Mouse (Mus musculus): Measurements from ENCODE around the gene Nr2c2ap.
A peak's percentile ranks its signal among the peaks of the same experiment; 100 is the strongest.

DNA sequence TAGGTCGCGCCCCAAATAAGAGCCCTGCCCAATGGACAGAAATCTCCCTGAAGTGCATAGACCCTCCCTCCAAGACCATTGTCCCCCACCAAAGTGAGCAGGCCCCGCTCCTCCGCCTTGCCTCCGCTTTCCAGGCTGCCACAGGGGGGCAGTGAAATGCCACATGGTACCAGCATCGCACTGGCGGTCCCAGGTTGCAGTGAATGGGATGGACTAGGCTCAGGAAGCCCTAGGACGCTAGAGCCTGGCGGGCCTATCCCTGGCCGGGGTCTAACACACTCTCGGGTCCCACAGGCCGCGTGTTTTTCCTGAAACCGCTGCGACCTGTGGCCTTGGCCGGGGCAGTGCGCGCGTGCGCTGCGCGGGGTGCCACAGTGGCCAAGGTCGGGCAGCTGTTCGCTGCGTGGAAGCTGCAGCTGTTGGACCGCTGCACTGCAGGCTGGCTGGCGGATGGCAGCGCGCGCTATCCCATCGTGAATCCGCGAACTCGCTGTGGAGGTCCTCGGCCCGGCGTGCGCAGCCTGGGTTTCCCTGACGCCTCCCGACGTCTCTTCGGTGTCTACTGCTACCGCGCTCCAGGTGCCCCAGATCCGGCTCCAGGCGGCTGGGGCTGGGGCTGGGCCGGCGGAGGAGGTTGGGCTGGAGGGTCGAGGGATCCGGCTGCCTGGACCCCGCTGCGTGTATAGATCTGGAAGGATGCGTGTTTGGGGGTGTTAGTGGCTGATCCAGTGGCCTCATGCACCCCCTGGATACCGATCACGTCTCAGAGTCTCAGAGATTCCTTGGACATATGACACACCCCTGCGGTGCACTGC is 43.1 kb upstream of the Nr2c2ap start:
- peak; percentile 78 for TF ChIP-seq CTCF (IDR thresholded peaks at IDR 0.05; ENCODE audit: borderline replicate concordance, extremely low read depth, insufficient read depth, insufficient read length)
- no peak for TF ChIP-seq POLR2A (IDR thresholded peaks at IDR 0.05; ENCODE audit: borderline replicate concordance, extremely low read depth, insufficient read depth, insufficient read length, poor library complexity, severe bottlenecking)

Measured in brain, embryonic 14.5 days (tissue).